Mouse (Mus musculus) kidney, adult 2 months (tissue): ENCODE measurements around the gene Ndufc1. TPM values are rescaled to one million over a fixed set of nuclear protein-coding genes. Genes with fewer than 3 reads are reported as not detected.
"Not testable (repeated sequence)": the region's sequence is repeated elsewhere in the genome, so short reads cannot be mapped to it uniquely, and the experiment has no call there.

ENCODE experiments used
- DNase-seq: peaks from one replicate; pipeline ENCODE4 v3.0.0; 2021
- H3K27ac ChIP-seq: fragments of 200-500 bp; 2 replicates; pipeline ENCODE4 v1.5.1; 2012; ENCODE audit warnings: low read depth, low read length, control low read depth, inconsistent platforms; ENCODE audit not compliant: insufficient read depth
- H3K27me3 ChIP-seq: fragments of 200-500 bp; replicated peaks from 2 replicates; pipeline ENCODE4 v1.6.1; 2012; ENCODE audit warnings: mild to moderate bottlenecking, moderate library complexity, low read length, inconsistent platforms; ENCODE audit not compliant: control insufficient read depth, insufficient read depth
- H3K36me3 ChIP-seq: fragments of 200-500 bp; 2 replicates; pipeline ENCODE4 v1.6.1; 2012; ENCODE audit warnings: mild to moderate bottlenecking, moderate library complexity, low read length, inconsistent platforms; ENCODE audit not compliant: control insufficient read depth, insufficient read depth
- H3K4me1 ChIP-seq: fragments of 200-500 bp; 2 replicates; pipeline ENCODE4 v1.6.1; 2011; ENCODE audit warnings: low read length; ENCODE audit not compliant: control insufficient read depth, insufficient read depth
- H3K4me3 ChIP-seq: fragments of 200-500 bp; 2 replicates; pipeline ENCODE4 v1.5.1; 2011; ENCODE audit warnings: mild to moderate bottlenecking, low read depth, low read length, control low read depth; ENCODE audit not compliant: insufficient read depth
- CTCF ChIP-seq: fragments of 200-500 bp; conservative IDR thresholded peaks from 2 replicates; pipeline ENCODE4 v1.5.1; 2011; ENCODE audit warnings: low read depth, mild to moderate bottlenecking, control low read depth, low read length, moderate library complexity, mixed read lengths; ENCODE audit not compliant: insufficient read depth, insufficient read length
- POLR2A ChIP-seq: fragments of 200-500 bp; IDR thresholded peaks from one replicate; pipeline ENCODE4 v1.6.1; 2011; ENCODE audit warnings: low read depth, low read length, control low read depth
- WGBS: fragments of 180-500 bp; shearing (Covaris S2); methylation state at CpG from one replicate; pipeline ENCODE4 v1.1.7; 2018; 5-methylcytosine and 5-hydroxymethylcytosine counted together
- polyA plus RNA-seq: library from polyadenylated mRNA; depleted of rRNA; stranded (reverse); fragments of >200 nt; gene quantifications from 2 replicates; pipeline ENCODE4 v1.2.3, GENCODE M21; 2012; rRNA removed

Ndufc1 gene
- polyA plus RNA-seq, 1 experiment = 461 TPM

DNA sequence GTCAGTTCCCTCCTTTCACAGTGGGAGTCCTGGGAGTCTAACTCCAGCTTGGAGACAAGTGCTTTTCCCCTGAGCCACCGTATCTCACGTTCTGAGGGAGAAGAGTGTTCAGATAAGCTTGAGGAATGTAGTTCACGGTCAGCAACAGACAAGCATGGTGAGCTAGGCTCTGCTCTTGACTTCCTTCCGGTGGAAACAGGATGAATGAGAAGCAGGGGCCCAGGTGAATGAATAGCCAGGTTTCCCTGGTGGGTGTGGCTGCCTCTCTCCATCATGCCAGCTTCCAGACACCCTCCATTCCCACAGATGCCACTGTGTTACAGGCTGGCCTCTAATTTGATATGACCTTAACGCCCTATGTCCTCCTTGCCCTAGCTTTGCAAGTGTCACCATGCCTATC, 51.7 kb downstream of the Ndufc1 start:
- no peaks in the 10 kb centered on the region for H3K36me3 ChIP-seq
- H3K4me3 ChIP-seq = no peak overlapping the region
- H3K27me3 ChIP-seq = no peaks in the 10 kb centered on the region
- H3K27ac ChIP-seq = no peak overlapping the region
- TF ChIP-seq POLR2A (no peak), CTCF (no peak)
- no peaks in the 10 kb centered on the region; the same call in none of the 2 replicates for H3K4me1 ChIP-seq
- WGBS = 52% methylated on average over 5 of the region's 5 CpGs
- no peak for DNase-seq

DNA sequence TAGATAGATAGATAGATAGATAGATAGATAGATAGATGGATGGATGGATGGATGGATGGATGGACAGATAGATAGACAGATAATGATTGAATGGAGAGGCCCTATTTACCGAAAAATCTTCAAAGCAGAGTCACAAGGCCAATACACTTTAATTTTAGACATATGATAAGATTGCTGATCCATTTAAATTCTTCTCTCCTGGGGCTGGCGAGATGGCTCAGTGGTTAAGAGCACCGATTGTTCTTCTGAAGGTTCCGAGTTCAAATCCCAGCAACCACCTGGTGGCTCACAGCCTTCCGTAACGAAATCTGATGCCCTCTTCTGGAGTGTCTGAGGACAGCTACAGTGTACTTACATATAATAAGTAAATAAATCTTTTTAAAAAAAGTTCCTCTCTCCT, 53.8 kb downstream of the Ndufc1 start:
- H3K36me3 ChIP-seq, H3K27me3 ChIP-seq, H3K4me3 ChIP-seq, DNase-seq, H3K27ac ChIP-seq, H3K4me1 ChIP-seq: not testable (repeated sequence)
- 92% methylated on average over 6 of the region's 6 CpGs for WGBS

Other genes starting within 250 kb of the Ndufc1 start
- gene Noct, start 184.5 kb downstream of the Ndufc1 start, polyA plus RNA-seq = 8.1 and 9.4 TPM in 2 replicates
- gene Elf2, start 68.3 kb downstream of the Ndufc1 start, polyA plus RNA-seq = 23.5 and 28.1 TPM in 2 replicates
- gene Mgarp, start 12.2 kb downstream of the Ndufc1 start, polyA plus RNA-seq = 0.80 TPM in 1 of 2 replicates, not detected in the other
- 2.3 and 3.5 TPM in 2 replicates for gene Naa15, start 6.2 kb upstream of the Ndufc1 start, polyA plus RNA-seq
- gene Rab33b, start 74.9 kb upstream of the Ndufc1 start, polyA plus RNA-seq = 6.8 and 7.7 TPM in 2 replicates
- 11.8 and 14.1 TPM in 2 replicates for gene Setd7, start 151.9 kb upstream of the Ndufc1 start, polyA plus RNA-seq